In genomic region chr5:105701326-105701725, GRCm38 (mm10) we compare ENCODE assay signal across 8 mouse cellular contexts. TPM values are rescaled to one million over a fixed set of nuclear protein-coding genes. Genes with fewer than 3 reads are reported as not detected.
DNase-seq lines count a peak whose midpoint lies in the region; ATAC-seq and TF ChIP-seq lines count a peak whose summit lies in the region.

No protein-coding gene starts in this region.

- peak overlapping the region; percentile 25 for H3K4me3 ChIP-seq in lung, adult 2 months (replicated peaks; ENCODE audit: extremely low read depth, low read depth, low read length)
- peak overlapping the region; percentile 84 for H3K4me3 ChIP-seq in embryonic facial prominence, embryonic 15.5 days (replicated peaks)
- peak overlapping the region; percentile 90 for H3K4me3 ChIP-seq in intestine, embryonic 16.5 days (ENCODE audit: low read length)
- H3K4me3 ChIP-seq in neural tube, embryonic 13.5 days, result peak overlapping the region; percentile 87

- DNase-seq in lung, adult 2 months, result peak; percentile 22
- DNase-seq in lung, postnatal 14 days, result no peak
- DNase-seq in gastrocnemius, postnatal 25 days, result no peak
- no peak for DNase-seq in frontal cortex, postnatal 36 days (ENCODE audit: low spot score in 2 of 2)
- no peak for DNase-seq in testis, postnatal 10 days (ENCODE audit: low spot score)

- peak overlapping the region; percentile 95 for H3K4me2 ChIP-seq in embryonic facial prominence, embryonic 15.5 days (replicated peaks)
- peak overlapping the region; percentile 87 for H3K4me2 ChIP-seq in intestine, embryonic 16.5 days (ENCODE audit: low read depth, low read length)
- peak overlapping the region; percentile 81 for H3K4me2 ChIP-seq in neural tube, embryonic 13.5 days

- TF ChIP-seq CTCF in lung, adult 2 months (IDR thresholded peaks at IDR 0.05; ENCODE audit: insufficient read depth, low read length), result no peak

- no peak overlapping the region for H3K27ac ChIP-seq in embryonic facial prominence, embryonic 15.5 days (replicated peaks)
- H3K27ac ChIP-seq in intestine, embryonic 16.5 days (ENCODE audit: low read length), result peak overlapping the region; percentile 95; the same call in 1 of the 2 replicates
- H3K27ac ChIP-seq in neural tube, embryonic 13.5 days (replicated peaks), result no peak overlapping the region

- TF ChIP-seq POLR2A in lung, adult 2 months (IDR thresholded peaks at IDR 0.05; ENCODE audit: borderline replicate concordance, extremely low read depth, low read depth, low read length), result no peak

- 46% methylated on average over 9 of the region's 9 CpGs for WGBS in lung, adult 2 months
- WGBS in embryonic facial prominence, embryonic 15.5 days, result 58% methylated on average over 9 of the region's 9 CpGs
- WGBS in intestine, embryonic 16.5 days, result 57% methylated on average over 9 of the region's 9 CpGs
- WGBS in neural tube, embryonic 13.5 days, result 60% methylated on average over 9 of the region's 9 CpGs

- H3K36me3 ChIP-seq in embryonic facial prominence, embryonic 15.5 days, result no peaks in the 10 kb centered on the region
- no peaks in the 10 kb centered on the region for H3K36me3 ChIP-seq in intestine, embryonic 16.5 days (ENCODE audit: control insufficient read depth, insufficient read depth, low read length)
- 0 out of 2 replicates have a peak, but pooled peaks cover 5% of the 10 kb centered on the region for H3K36me3 ChIP-seq in neural tube, embryonic 13.5 days

- no peak overlapping the region for H3K9ac ChIP-seq in embryonic facial prominence, embryonic 15.5 days
- H3K9ac ChIP-seq in intestine, embryonic 16.5 days (ENCODE audit: low read depth, low read length), result peak overlapping the region; percentile 95; the same call in 1 of the 2 replicates
- peak overlapping the region; percentile 99 for H3K9ac ChIP-seq in neural tube, embryonic 13.5 days

- no peak for ATAC-seq in embryonic facial prominence, embryonic 15.5 days (ENCODE audit: insufficient number of reproducible peaks, low FRiP score, low TSS enrichment, low read depth)
- ATAC-seq in intestine, embryonic 16.5 days, result no peak
- no peak for ATAC-seq in neural tube, embryonic 13.5 days (ENCODE audit: low read depth)

- no peaks in the 10 kb centered on the region for H3K27me3 ChIP-seq in embryonic facial prominence, embryonic 15.5 days
- H3K27me3 ChIP-seq in intestine, embryonic 16.5 days (replicated peaks; ENCODE audit: control insufficient read depth, insufficient read depth, low read length), result 0 out of 2 replicates have a peak, but pooled peaks cover 3% of the 10 kb centered on the region
- no peaks in the 10 kb centered on the region; the same call in 1 of the 2 replicates for H3K27me3 ChIP-seq in neural tube, embryonic 13.5 days

- H3K9me3 ChIP-seq in embryonic facial prominence, embryonic 15.5 days (replicated peaks), result no peaks in the 10 kb centered on the region
- no peaks in the 10 kb centered on the region for H3K9me3 ChIP-seq in intestine, embryonic 16.5 days (ENCODE audit: control insufficient read depth, low read length)
- H3K9me3 ChIP-seq in neural tube, embryonic 13.5 days, result no peaks in the 10 kb centered on the region

- 0 out of 2 replicates have a peak, but pooled peaks cover 8% of the 10 kb centered on the region for H3K4me1 ChIP-seq in lung, adult 2 months (ENCODE audit: control insufficient read depth, insufficient read depth, low read length)
- peaks cover 42% of the 10 kb centered on the region for H3K4me1 ChIP-seq in embryonic facial prominence, embryonic 15.5 days
- peaks cover 23% of the 10 kb centered on the region for H3K4me1 ChIP-seq in intestine, embryonic 16.5 days (ENCODE audit: control insufficient read depth, insufficient read depth, low read length)
- peaks cover 66% of the 10 kb centered on the region for H3K4me1 ChIP-seq in neural tube, embryonic 13.5 days (replicated peaks)

RNA-seq across cellular contexts. Expression of gene Lrrc8d, which starts 1.6 kb away (rescaled TPM):
- polyA plus RNA-seq in lung, adult 2 months (2012; rRNA removed), result 11.3 and 16.6 TPM in 2 replicates
- 15.9 and 17.7 TPM in 2 replicates for polyA plus RNA-seq in embryonic facial prominence, embryonic 15.5 days (2015; fragmentation: Nextera tagmentation; extraction: Ambion mirVana)
- 8.9 and 10.9 TPM in 2 replicates for polyA plus RNA-seq in intestine, embryonic 16.5 days (2015; fragmentation: Nextera tagmentation; extraction: Ambion mirVana)
- 37.6 and 39.4 TPM in 2 replicates for polyA plus RNA-seq in neural tube, embryonic 13.5 days (2015; fragmentation: Nextera tagmentation; extraction: Ambion mirVana)
- 1 to 10 TPM; 4.5 to 4.7 TPM for total RNA-seq in gastrocnemius, postnatal 25 days (2021)

Comparison
In these comparisons a context has a peak if more than half of its experiments do, and no peak if none do; other contexts are left out.
1. H3K4me3 ChIP-seq: peak in every context shown above with its lines; median percentile 90 in intestine, embryonic 16.5 days; 87 in neural tube, embryonic 13.5 days; 84 in embryonic facial prominence, embryonic 15.5 days; 25 in lung, adult 2 months.